Mouse (Mus musculus): Measurements from ENCODE around the gene Tuba1a. TPM values are rescaled to one million over a fixed set of nuclear protein-coding genes. Genes with fewer than 3 reads are reported as not detected.

The Tuba1a gene
- polyA plus RNA-seq, 1 experiment: 1,134 TPM

- TF ChIP-seq CTCF (IDR thresholded peaks at IDR 0.05; ENCODE audit: borderline replicate concordance, insufficient read depth, low read length): no peak
- no peak for TF ChIP-seq POLR2A (IDR thresholded peaks at IDR 0.05; ENCODE audit: low read depth, low read length)
- peak overlapping the region; percentile 78 for H3K4me3 ChIP-seq (ENCODE audit: insufficient read depth, low read length)
- peak overlapping the region; percentile 50 for H3K27ac ChIP-seq (ENCODE audit: insufficient read depth, low read length)
- H3K4me1 ChIP-seq (ENCODE audit: control insufficient read depth, insufficient read depth, low read length): no peaks in the 10 kb centered on the region
These were observed 36.4 kb downstream of the Tuba1a start for GRCm38 (mm10) chr15:98917091-98917490.

GRCm38 (mm10) chr15:98916016-98916415 is 37.5 kb downstream of the Tuba1a start:
- no peak overlapping the region for H3K4me3 ChIP-seq (ENCODE audit: insufficient read depth, low read length)
- no peak overlapping the region for H3K27ac ChIP-seq (ENCODE audit: insufficient read depth, low read length)
- TF ChIP-seq CTCF (IDR thresholded peaks at IDR 0.05; ENCODE audit: borderline replicate concordance, insufficient read depth, low read length) (no peak), POLR2A (IDR thresholded peaks at IDR 0.05; ENCODE audit: low read depth, low read length) (no peak)
- no peaks in the 10 kb centered on the region for H3K4me1 ChIP-seq (ENCODE audit: control insufficient read depth, insufficient read depth, low read length)

GRCm38 (mm10) chr15:98914903-98915302 is 38.6 kb downstream of the Tuba1a start:
- TF ChIP-seq POLR2A (IDR thresholded peaks at IDR 0.05; ENCODE audit: low read depth, low read length): no peak
- no peak for TF ChIP-seq CTCF (IDR thresholded peaks at IDR 0.05; ENCODE audit: borderline replicate concordance, insufficient read depth, low read length)
- H3K4me1 ChIP-seq (ENCODE audit: control insufficient read depth, insufficient read depth, low read length): no peaks in the 10 kb centered on the region
- H3K4me3 ChIP-seq (ENCODE audit: insufficient read depth, low read length): no peak overlapping the region

GRCm38 (mm10) chr15:98904692-98905091 is 48.8 kb downstream of the Tuba1a start:
- Histone ChIP-seq H3K4me1 (ENCODE audit: control insufficient read depth, insufficient read depth, low read length) (no peaks in the 10 kb centered on the region), H3K4me3 (ENCODE audit: insufficient read depth, low read length) (no peak overlapping the region), H3K27ac (ENCODE audit: insufficient read depth, low read length) (no peak overlapping the region)
- TF ChIP-seq CTCF (IDR thresholded peaks at IDR 0.05; ENCODE audit: borderline replicate concordance, insufficient read depth, low read length) (peak; percentile 74; the same call in 1 of the 2 replicates), POLR2A (IDR thresholded peaks at IDR 0.05; ENCODE audit: low read depth, low read length) (no peak)

More at GRCm38 (mm10) chr15:98914903-98915302, 38.6 kb downstream of the Tuba1a start:
- H3K27ac ChIP-seq (ENCODE audit: insufficient read depth, low read length): no peak overlapping the region

- no peak overlapping the region for H3K4me3 ChIP-seq (ENCODE audit: insufficient read depth, low read length)
- no peak overlapping the region for H3K27ac ChIP-seq (ENCODE audit: insufficient read depth, low read length)
- no peak for TF ChIP-seq POLR2A (IDR thresholded peaks at IDR 0.05; ENCODE audit: low read depth, low read length)
- no peak for TF ChIP-seq CTCF (IDR thresholded peaks at IDR 0.05; ENCODE audit: borderline replicate concordance, insufficient read depth, low read length)
- peaks cover 2% of the 10 kb centered on the region; the same call in 1 of the 2 replicates for H3K4me1 ChIP-seq (ENCODE audit: control insufficient read depth, insufficient read depth, low read length)
These were observed 50.9 kb downstream of the Tuba1a start for GRCm38 (mm10) chr15:98902600-98902999.

- TF ChIP-seq POLR2A (IDR thresholded peaks at IDR 0.05; ENCODE audit: low read depth, low read length): no peak
- no peak for TF ChIP-seq CTCF (IDR thresholded peaks at IDR 0.05; ENCODE audit: borderline replicate concordance, insufficient read depth, low read length)
- H3K4me1 ChIP-seq (ENCODE audit: control insufficient read depth, insufficient read depth, low read length): peaks cover 4% of the 10 kb centered on the region; the same call in 1 of the 2 replicates
- no peak overlapping the region for H3K4me3 ChIP-seq (ENCODE audit: insufficient read depth, low read length)
- no peak overlapping the region for H3K27ac ChIP-seq (ENCODE audit: insufficient read depth, low read length)
These were observed 52.0 kb downstream of the Tuba1a start for GRCm38 (mm10) chr15:98901530-98901929.

Other genes starting within 250 kb of the Tuba1a start
- 2.7 and 3.2 TPM in 2 replicates for gene Ccdc65, start 245.5 kb downstream of the Tuba1a start, polyA plus RNA-seq (2011; ENCODE audit: insufficient read length, low read depth, missing spikeins)
- 48.6 and 57.3 TPM in 2 replicates for gene Fkbp11, start 225.5 kb downstream of the Tuba1a start, polyA plus RNA-seq (2011; ENCODE audit: insufficient read length, low read depth, missing spikeins)
- 91.3 and 112 TPM in 2 replicates for gene Arf3, start 190.5 kb downstream of the Tuba1a start, polyA plus RNA-seq (2011; ENCODE audit: insufficient read length, low read depth, missing spikeins)
- 1.9 and 5.8 TPM in 2 replicates for gene Wnt10b, start 175.6 kb downstream of the Tuba1a start, polyA plus RNA-seq (2011; ENCODE audit: insufficient read length, low read depth, missing spikeins)
- not detected in 2 replicates for gene Wnt1, start 163.8 kb downstream of the Tuba1a start, polyA plus RNA-seq (2011; ENCODE audit: insufficient read length, low read depth, missing spikeins)
- gene Ddn, start 144.2 kb downstream of the Tuba1a start, polyA plus RNA-seq (2011; ENCODE audit: insufficient read length, low read depth, missing spikeins): not detected in 2 replicates
- 94.2 and 101 TPM in 2 replicates for gene Prkag1, start 122.2 kb downstream of the Tuba1a start, polyA plus RNA-seq (2011; ENCODE audit: insufficient read length, low read depth, missing spikeins)
- gene Kmt2d, start 82.5 kb downstream of the Tuba1a start, polyA plus RNA-seq (2011; ENCODE audit: insufficient read length, low read depth, missing spikeins): 28.0 and 31.5 TPM in 2 replicates
- 6.0 and 7.8 TPM in 2 replicates for gene Rhebl1, start 59.2 kb downstream of the Tuba1a start, polyA plus RNA-seq (2011; ENCODE audit: insufficient read length, low read depth, missing spikeins)
- gene Dhh, start 55.2 kb downstream of the Tuba1a start, polyA plus RNA-seq (2011; ENCODE audit: insufficient read length, low read depth, missing spikeins): 0.14 and 0.27 TPM in 2 replicates
- 11.3 and 14.7 TPM in 2 replicates for gene Lmbr1l, start 35.5 kb downstream of the Tuba1a start, polyA plus RNA-seq (2011; ENCODE audit: insufficient read length, low read depth, missing spikeins)
- gene Tuba1b, start 19.1 kb downstream of the Tuba1a start, polyA plus RNA-seq (2011; ENCODE audit: insufficient read length, low read depth, missing spikeins): 3,138 and 3,689 TPM in 2 replicates
- 333 and 559 TPM in 2 replicates for gene Gm49450, start 152 bp downstream of the Tuba1a start, polyA plus RNA-seq (2011; ENCODE audit: insufficient read length, low read depth, missing spikeins)
- gene Tuba1c, start 76.2 kb upstream of the Tuba1a start, polyA plus RNA-seq (2011; ENCODE audit: insufficient read length, low read depth, missing spikeins): 171 and 395 TPM in 2 replicates
- 0.60 TPM in 1 of 2 replicates, not detected in the other for gene Prph, start 101.5 kb upstream of the Tuba1a start, polyA plus RNA-seq (2011; ENCODE audit: insufficient read length, low read depth, missing spikeins)
- gene Troap, start 120.9 kb upstream of the Tuba1a start, polyA plus RNA-seq (2011; ENCODE audit: insufficient read length, low read depth, missing spikeins): 12.2 and 19.9 TPM in 2 replicates
- gene C1ql4, start 134.1 kb upstream of the Tuba1a start, polyA plus RNA-seq (2011; ENCODE audit: insufficient read length, low read depth, missing spikeins): not detected in 2 replicates
- gene Dnajc22, start 139.5 kb upstream of the Tuba1a start, polyA plus RNA-seq (2011; ENCODE audit: insufficient read length, low read depth, missing spikeins): not detected in 2 replicates
- 37.7 and 41.7 TPM in 2 replicates for gene Spats2, start 172.2 kb upstream of the Tuba1a start, polyA plus RNA-seq (2011; ENCODE audit: insufficient read length, low read depth, missing spikeins)